Mouse (Mus musculus) liver (tissue): ENCODE data around the gene Kcnc2.

Source experiments
- DNase-seq: peaks from one replicate; pipeline ENCODE4 v3.0.0-alpha.2; 2020; ENCODE audit warnings: mixed read lengths

Gene Kcnc2

DNA sequence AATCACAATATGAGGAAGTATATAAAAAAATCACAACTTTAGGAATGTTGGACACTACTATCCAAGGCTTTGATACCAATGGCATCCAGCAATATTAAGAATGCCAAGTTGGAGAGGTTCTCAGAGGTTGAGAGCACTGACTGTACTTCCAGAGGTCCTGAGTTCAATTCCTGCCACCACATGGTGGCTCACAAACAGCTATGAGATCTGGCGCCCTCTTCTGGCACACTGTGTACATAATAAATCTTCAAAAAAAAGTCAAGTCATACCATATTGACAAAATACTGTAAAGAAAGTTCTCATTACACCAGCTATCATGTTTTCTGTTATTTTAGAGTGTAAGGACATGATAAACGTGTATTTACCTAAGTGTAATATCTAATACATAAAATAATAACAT, 126.3 kb downstream of the Kcnc2 start:
- no peak for DNase-seq

DNA sequence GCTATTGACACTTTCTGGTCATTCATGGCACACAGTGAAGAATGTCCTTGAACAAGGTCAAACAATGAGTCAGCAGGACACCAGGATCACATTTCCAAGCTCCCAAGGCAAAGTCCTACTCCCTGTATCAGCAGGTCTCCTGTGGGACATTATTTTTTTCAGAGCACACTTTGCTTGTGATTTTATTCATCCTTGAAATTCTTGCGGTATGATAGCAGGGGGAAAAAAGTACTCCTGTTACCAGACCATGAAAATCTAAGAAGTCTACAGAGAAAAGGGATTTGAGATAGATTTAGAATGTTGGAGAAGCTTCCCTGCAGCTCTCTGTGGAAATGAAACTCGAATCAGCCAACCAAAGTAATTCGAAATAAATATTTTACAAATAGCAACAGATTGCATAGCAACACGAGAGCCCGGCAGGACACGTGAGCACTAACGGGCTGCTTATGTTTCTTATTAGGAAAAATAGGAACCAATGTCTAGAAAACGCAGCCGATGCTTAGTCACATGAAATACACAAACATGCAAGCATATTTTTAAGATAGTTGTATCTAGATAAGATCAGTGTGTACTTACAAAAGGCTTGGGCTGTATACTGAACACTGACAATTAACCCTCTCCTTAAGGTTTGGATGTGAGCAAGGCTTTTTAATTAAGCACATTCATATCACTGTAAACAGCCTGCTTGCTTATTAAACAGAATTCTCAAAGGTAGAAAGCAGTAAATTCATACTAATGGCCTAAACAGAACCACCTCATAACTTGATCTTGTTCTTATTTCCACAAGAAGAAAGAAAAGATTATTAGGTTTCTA, 129.9 kb downstream of the Kcnc2 start:
- no peak for DNase-seq

DNA sequence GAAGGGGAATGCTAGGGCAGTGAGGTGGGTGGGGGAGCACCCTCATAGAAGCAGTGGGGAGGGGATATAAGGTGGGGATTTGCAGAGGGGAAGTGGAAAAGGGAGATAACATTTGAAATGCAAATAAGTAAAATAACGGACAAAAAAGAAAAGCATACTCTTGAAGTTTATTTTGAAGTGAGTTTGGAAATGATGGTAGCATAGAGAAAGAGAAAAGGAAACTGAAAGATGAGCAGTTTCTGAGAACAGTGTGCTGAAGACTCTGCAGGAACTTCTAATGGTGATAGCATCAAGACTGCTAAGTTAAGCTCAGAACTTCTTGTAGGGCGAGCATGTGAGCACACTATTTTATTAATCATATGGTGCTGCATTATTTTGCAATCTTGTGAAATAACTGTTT, 138.6 kb downstream of the Kcnc2 start:
- DNase-seq, result no peak

DNA sequence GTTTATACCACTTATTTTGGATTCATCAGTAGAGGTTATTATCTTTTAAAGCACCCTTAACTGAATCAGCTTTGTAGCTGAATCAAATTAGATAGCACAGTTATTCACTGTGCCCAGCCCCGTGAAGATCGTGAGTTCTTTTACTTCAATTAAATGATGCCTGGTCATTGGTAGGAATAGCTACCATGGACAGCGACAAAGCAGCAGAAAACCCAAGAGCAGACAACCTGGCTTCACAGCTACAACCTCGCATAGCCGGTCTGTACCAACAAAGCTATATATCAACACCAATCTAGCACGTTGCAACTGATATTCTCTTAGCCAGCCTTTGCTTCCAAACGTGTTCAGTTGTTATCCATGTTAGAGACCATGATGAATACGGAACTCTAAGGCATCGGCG, 152.4 kb downstream of the Kcnc2 start:
- peak; percentile 5 for DNase-seq

DNA sequence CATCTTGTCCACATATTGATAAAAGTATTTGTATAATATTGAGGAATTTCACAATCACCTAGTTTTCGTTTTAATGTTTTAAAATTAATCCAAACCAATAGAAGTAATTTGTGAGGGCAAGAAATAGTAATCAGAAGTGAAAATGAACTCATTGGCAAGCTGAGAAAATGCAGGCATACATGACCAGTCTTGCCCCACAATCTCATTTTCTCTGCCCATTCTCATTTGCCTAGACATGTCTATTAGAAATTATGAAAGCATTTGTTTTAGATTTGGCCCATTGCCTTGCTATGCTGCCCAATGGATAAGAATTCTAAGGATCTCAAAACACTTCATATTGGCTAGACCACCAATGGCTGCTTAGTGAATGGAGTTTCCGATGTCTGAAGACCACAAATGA, 166.0 kb downstream of the Kcnc2 start:
- no peak for DNase-seq

DNA sequence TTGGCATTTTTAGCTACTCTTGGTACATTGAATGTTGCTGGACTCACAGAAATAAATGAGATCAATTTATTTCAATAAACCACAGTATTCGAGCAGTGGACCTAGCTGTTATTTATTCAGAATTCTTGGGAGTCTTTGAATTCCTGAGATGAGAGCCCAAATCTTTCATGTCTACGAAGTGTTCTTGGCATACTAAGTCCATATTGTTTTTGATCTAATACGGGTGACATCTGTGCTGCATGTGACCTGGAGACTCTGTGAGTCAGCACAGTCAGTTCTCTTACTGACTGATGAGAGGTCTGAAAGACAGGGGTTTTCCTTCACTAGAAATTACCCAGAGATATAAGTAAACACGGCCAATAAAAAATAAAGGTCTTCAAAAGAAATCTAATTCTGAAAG, 173.7 kb downstream of the Kcnc2 start:
- no peak for DNase-seq

DNA sequence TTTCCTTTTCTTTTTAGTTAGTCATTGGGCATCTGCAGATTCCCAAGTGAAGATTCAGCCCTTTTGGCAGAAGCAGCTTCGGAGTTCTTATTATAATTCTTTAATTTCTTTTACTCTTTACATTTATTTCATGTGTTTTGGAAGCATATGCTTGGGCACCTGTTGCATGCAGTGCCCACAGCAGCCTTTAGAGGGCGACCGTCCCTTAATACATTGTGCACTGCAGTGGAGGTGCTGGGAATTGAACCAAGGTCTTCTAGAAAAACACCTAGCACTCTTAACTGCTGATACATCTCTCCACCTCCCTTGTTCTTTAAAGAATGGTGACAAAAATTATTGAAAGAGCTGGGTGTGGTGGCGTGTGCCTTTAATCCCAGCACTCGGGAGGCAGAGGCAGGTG, 180.0 kb downstream of the Kcnc2 start:
- no peak for DNase-seq

DNA sequence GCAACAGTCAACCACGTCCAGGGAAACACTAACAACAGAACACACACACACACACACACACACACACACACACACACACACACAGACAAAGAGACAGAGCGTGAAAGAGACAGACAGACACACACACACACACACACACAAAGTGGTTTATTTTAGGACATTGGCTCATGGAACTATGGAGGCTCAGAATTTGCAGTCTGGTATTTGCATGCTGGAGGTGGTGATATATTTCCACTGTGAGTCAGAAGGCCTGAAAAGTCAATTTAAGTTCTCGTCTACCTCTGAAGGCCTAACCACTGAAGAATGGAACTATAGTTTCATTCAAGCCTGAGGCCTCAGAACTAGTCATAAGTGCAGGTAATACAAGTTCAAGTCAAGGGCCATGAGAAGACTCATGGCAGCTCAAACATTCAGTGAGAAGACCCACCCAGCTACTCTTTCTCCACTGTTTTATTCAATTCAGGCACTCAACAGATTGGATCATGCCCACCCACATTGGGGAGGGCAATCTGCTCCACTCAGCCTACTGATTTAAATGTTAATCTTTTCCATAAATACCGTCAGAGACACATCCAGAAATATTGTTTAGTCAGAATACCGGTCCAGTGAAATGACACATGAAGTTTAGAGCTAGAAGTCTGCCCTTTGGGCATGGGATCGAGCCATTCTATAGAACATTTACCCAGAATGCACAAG, 197.9 kb downstream of the Kcnc2 start:
- DNase-seq, result no peak

DNA sequence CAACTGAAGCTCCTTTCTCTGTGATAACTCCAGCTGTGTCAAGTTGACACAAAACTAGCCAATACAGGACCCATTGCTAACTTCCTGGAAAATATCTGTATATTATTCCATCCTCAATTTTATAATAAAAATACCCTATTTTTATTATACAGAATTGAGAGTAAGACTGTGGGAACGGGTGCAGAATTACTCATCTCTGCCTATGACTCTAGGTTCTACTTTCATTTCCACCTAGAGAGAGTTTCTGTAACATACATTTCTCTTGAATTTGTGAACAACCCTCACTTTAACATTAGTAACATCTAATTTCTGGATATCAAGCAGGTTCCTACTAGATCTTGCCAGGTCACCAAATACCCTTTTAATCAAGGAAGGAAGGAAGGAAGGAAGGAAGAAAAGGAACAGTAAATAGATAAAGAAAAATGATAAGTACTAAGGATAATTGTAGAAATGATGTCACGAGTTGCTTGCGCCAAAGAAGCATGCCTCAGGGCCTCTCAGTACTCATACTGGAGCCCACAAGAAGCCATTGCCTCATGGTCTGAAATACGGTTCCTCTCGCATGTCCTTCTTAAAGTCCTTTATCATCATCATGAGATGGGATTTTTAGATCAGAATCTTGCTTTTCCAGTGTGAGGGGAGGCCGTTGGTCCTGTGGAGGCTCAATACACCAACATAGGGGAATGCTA, 203.3 kb downstream of the Kcnc2 start:
- DNase-seq, result no peak

DNA sequence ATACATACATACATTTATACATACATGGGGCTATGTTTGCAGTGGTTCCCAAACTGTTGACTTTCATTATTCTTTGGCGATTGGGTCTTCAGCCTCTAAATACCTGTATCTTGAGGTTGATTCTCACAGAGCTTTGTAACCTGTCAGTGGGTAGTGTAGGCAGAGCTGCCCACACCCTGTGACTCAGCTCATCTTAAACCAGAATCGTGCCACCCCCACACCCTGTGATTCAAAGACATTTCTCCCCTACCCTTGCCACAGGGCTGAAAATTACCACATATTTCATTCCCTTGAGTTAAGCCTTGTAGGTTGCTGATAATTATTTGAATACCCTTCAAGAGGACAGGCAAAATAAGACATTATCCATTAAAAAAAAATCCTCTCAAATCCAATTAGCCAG, 210.5 kb downstream of the Kcnc2 start:
- no peak for DNase-seq

DNA sequence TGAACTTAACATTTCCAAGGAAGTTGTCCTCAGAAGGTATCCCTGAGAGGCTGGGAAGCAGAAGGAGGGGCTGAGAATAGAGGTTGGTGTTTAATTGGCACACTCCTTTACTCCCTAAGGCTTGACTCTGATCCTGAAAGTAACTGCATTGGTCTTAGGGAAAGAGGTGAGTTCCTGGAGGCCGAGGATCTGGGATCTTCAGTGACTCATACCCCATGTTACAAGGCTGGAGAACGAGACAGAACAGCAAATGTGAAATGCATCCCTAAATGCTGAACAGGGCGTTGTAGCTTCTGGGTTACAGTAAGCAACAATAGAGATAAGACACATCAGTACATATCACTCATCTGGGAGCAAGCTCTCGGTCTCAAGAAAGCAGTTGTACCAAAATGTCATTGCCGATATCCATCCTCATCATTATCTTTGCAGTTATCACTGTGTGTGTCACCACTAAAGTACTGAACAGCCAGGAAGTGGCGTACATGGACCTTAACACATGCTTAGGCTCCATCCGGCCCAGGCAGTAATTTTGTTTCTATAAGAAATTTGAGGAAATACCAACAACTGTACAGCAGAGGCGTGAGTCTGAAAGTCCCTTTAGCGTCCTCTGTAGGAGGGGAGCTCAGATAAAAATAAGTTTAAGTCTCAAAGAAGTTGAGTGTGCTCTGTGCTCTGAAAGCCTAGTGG, 211.1 kb downstream of the Kcnc2 start:
- no peak for DNase-seq

DNA sequence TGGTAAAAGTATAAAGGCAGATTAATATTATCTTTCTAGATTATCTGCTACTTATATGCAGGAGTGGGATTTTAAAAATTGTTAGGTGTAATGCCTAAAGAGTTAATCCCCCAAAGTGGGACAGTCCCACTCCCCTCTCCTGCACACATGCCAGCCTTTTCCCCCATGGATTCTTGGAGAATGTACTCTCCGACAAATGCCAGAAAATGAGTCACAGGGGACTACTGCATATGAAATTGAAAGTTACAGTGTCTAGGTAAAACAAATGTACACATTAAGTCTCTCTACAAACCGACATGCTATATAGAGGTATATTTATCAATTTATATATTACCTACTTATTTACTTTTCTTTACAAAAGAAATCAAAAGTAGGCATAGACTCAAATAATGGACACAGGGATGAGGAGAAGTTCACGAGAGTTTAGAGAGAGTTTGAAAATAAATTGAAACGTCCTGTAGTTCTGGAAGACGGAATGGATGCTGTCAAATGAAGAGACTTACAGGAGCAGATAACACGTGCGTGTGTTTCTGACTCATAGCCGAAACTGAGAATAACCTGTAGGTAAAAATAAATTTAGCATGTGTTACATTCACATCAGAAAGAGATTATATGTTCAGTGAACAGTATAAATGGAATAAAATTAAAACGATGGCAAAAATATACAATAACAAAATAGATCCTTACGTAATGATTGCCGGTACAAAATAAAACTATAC, 213.6 kb downstream of the Kcnc2 start:
- no peak for DNase-seq

DNA sequence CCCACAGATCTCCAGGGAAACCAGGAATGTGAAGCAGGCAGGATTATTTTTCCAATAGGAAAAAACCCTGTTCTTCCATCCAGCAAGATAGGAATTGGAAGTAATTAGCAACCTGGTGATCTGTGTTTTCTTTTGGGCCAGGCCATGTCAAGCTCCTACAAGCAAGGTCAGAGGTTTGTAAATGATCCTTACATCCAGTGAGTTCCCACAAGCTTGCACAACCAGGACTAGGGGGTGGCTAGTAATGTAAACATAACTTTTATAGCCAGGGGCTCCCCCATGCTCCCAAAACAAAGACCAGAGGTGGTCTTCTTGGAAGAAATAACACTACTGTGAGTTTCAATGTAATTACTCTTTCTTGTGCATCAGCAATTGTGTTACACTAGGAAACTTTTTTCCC, 214.9 kb downstream of the Kcnc2 start:
- no peak for DNase-seq

DNA sequence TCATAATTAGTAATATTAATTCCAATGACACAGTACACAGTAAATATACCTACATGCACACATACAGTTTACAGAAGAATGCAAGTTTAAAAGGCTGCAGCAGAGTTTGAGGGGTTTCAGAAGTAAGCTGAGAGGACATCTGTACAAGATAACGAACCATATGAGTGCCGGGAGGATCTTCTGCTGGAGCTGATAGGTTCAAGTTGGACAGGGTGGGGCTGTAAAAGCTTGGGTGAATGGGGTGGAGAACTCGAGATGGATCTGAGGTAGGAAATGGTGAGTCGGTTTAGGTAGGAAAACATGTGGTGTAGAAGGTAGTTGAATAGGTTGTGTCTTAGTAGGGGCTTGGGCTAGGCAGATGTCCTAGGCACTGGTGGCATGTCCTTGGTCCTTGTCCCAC, 217.8 kb downstream of the Kcnc2 start:
- no peak for DNase-seq
